Mouse (Mus musculus) forebrain, postnatal 0 days (tissue): ENCODE data around the gene Ntng1. TPM values are rescaled to one million over a fixed set of nuclear protein-coding genes. Genes with fewer than 3 reads are reported as not detected.
"Not testable (repeated sequence)": the region's sequence is repeated elsewhere in the genome, so short reads cannot be mapped to it uniquely, and the experiment has no call there.

Experiments
- ATAC-seq: fragments of 200-750 bp; cut with Nextera tagmentation; 2 replicates; pipeline ENCODE4 v1.8.0; 2017; ENCODE audit warnings: mild to moderate bottlenecking, moderate library complexity
- DNase-seq: peaks from one replicate; pipeline ENCODE4 v3.0.0-alpha.2; 2015
- H3K27ac ChIP-seq: fragments of 300-500 bp; sonication (generic); 2 replicates; pipeline ENCODE4 v1.5.1; 2014; ENCODE audit warnings: low read depth, mild to moderate bottlenecking, antibody characterized with exemption, low read length, moderate library complexity, mixed read lengths
- H3K27me3 ChIP-seq: fragments of 300-500 bp; sonication (generic); 2 replicates; pipeline ENCODE4 v1.6.1; 2014; ENCODE audit warnings: mild to moderate bottlenecking, low read length, mixed read lengths; ENCODE audit not compliant: insufficient read depth
- H3K36me3 ChIP-seq: fragments of 300-500 bp; sonication (generic); 2 replicates; pipeline ENCODE4 v1.6.1; 2014; ENCODE audit warnings: mild to moderate bottlenecking, moderate library complexity; ENCODE audit not compliant: insufficient read depth
- H3K4me1 ChIP-seq: fragments of 300-500 bp; sonication (generic); 2 replicates; pipeline ENCODE4 v1.6.1; 2014; ENCODE audit warnings: antibody characterized with exemption; ENCODE audit not compliant: insufficient read depth
- H3K4me2 ChIP-seq: fragments of 300-500 bp; sonication (generic); 2 replicates; pipeline ENCODE4 v1.6.1; 2014; ENCODE audit warnings: low read depth, mild to moderate bottlenecking, moderate library complexity
- H3K4me3 ChIP-seq: fragments of 300-500 bp; sonication (generic); 2 replicates; pipeline ENCODE4 v1.5.1; 2014; ENCODE audit warnings: low read depth, low read length, mixed read lengths
- H3K9ac ChIP-seq: fragments of 300-500 bp; sonication (generic); 2 replicates; pipeline ENCODE4 v1.6.1; 2014; ENCODE audit warnings: mild to moderate bottlenecking
- H3K9me3 ChIP-seq: fragments of 300-500 bp; sonication (generic); 2 replicates; pipeline ENCODE4 v1.6.1; 2016; ENCODE audit warnings: low read length
- CTCF ChIP-seq: sonication (generic); IDR thresholded peaks from 2 replicates; pipeline ENCODE4 v1.5.1; 2016; ENCODE audit warnings: antibody characterized with exemption, control low read depth, low read depth
- WGBS: fragments of 180-500 bp; shearing (Covaris S2); extraction: QIAGEN DNeasy Blood & Tissue Kit; methylation state at CpG from one replicate; pipeline ENCODE4 v1.1.7; 2014; 5-methylcytosine and 5-hydroxymethylcytosine counted together
- polyA plus RNA-seq: library from polyadenylated mRNA; unstranded; fragments of >200 nt; fragmentation: Nextera tagmentation; extraction: Ambion mirVana; gene quantifications from 2 replicates; pipeline ENCODE4 v1.2.1, GENCODE M21; 2015
- total RNA-seq: library from RNA; depleted of rRNA; stranded (reverse); fragments of >200 nt; gene quantifications from 2 replicates; pipeline ENCODE4 v1.2.3, GENCODE M21; 2014; rRNA removed

Gene Ntng1
- total and polyA plus RNA-seq, 2 experiments from 2014 or later = 32.9 to 34.5 TPM

DNA sequence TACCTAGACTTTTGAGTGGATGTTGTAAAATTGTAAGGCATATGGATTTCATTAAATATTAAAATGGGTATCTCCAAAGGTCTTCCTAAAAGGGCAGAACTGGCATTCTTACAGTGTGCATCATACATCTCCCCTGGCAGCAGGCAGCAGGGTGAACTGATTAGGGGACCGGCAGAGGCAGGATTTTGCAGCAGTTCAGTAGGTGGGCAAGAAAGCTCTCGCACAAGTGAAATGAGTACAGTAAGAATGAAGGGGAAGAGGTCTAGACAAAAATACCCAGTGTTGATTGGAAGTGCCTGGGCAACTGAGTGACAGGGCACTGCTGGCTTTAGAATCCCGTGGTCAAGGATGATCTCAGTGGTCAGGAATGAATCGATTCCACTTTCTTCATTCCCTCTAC is 378.7 kb downstream of the Ntng1 start:
- H3K27ac ChIP-seq = no peak overlapping the region
- H3K9ac ChIP-seq = no peak overlapping the region
- no peak for TF ChIP-seq CTCF
- H3K27me3 ChIP-seq = no peaks in the 10 kb centered on the region
- no peak for DNase-seq
- WGBS = 51% methylated on average over 4 of the region's 4 CpGs
- no peak for ATAC-seq
- no peak overlapping the region for H3K4me3 ChIP-seq
- H3K4me1 ChIP-seq = no peaks in the 10 kb centered on the region
- no peak overlapping the region for H3K4me2 ChIP-seq
- no peaks in the 10 kb centered on the region for H3K36me3 ChIP-seq
- no peaks in the 10 kb centered on the region for H3K9me3 ChIP-seq

DNA sequence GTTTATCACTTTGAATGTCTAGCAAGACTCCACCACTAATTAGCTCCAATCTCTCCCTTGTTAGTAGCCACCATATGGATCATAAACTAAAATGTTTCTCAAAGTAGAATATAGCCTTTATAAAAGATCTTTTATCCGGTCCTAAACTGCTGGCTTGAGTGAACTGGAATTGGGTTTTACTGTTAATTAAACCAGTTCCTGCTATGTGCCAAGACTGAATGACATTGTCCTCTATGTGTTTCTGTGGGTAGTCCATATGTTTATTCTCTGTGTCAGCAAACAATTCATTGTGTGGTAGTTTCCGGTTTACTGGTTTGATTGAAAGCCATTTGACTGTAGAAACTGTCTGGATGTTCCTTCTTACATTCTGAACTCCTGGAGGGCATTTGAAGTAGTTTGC is 387.4 kb downstream of the Ntng1 start:
- Histone ChIP-seq H3K4me2 (no peak overlapping the region), H3K4me1 (no peaks in the 10 kb centered on the region), H3K36me3 (no peaks in the 10 kb centered on the region), H3K4me3 (no peak overlapping the region), H3K27me3 (no peaks in the 10 kb centered on the region), H3K9me3 (no peaks in the 10 kb centered on the region), H3K27ac (no peak overlapping the region), H3K9ac (no peak overlapping the region)
- peak; percentile 56 for ATAC-seq
- no peak for TF ChIP-seq CTCF
- 26% methylated on average over 2 of the region's 2 CpGs for WGBS
- DNase-seq = no peak

DNA sequence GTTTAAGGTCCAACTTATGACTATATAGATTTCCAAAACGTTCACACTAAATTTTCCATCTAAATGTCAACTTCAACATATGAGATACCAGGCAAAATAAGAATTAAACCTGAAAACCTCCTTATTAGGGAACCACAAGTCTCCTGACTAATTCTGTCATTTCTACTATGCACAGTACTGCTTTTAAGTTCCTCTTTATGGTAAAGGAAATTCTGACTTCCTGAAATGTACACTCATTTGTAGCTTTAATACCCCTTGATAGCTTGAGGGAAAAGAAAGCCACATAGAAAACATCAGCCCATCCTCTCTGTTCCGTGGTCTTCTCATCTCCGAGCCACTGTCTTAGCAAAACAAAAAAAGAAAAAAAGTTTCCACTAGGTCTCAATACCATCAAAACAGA is 396.2 kb downstream of the Ntng1 start:
- not testable (repeated sequence) for H3K9me3 ChIP-seq, H3K4me1 ChIP-seq, H3K4me3 ChIP-seq, ATAC-seq, H3K27ac ChIP-seq, H3K36me3 ChIP-seq, H3K9ac ChIP-seq, H3K4me2 ChIP-seq, H3K27me3 ChIP-seq, DNase-seq
- 81% methylated on average over 3 of the region's 3 CpGs for WGBS

DNA sequence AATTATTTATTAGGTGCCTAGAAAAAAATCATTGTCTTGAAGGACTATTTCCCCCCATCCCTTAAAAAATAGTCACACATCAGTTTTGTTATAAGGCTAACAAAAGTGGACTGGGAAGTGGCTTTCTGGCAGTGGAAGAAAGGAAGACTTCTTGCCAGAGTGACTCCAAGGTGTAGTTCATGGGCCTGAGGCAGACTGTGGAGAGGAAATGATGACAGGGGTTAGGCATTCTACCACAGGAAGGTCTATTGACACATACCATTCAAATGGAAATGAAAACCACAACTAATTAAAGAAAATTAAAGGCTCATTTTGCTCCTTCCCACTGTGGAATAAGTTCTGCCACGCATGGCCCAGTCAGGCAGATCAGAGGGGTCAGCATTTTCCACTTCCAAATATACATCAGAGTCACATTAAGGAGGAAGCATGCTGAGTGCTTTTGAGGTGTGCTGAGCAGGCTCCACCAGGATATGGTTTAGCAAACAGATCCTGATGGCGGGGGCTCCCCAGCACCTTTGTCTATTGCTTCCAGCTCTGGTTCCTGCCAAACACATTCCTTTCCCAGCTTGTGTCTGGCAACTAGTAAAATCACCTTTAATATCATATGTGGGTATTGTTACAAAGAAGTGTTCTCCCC is 403.2 kb downstream of the Ntng1 start:
- WGBS = 25% methylated on average over 2 of the region's 2 CpGs
- H3K27ac ChIP-seq = no peak overlapping the region
- DNase-seq (no peak), ATAC-seq (no peak)
- no peak overlapping the region for H3K4me3 ChIP-seq
- H3K4me2 ChIP-seq = no peak overlapping the region
- no peaks in the 10 kb centered on the region for H3K27me3 ChIP-seq
- H3K9ac ChIP-seq = no peak overlapping the region
- H3K36me3 ChIP-seq = no peaks in the 10 kb centered on the region
- no peak for TF ChIP-seq CTCF
- no peaks in the 10 kb centered on the region for H3K4me1 ChIP-seq
- no peaks in the 10 kb centered on the region for H3K9me3 ChIP-seq

DNA sequence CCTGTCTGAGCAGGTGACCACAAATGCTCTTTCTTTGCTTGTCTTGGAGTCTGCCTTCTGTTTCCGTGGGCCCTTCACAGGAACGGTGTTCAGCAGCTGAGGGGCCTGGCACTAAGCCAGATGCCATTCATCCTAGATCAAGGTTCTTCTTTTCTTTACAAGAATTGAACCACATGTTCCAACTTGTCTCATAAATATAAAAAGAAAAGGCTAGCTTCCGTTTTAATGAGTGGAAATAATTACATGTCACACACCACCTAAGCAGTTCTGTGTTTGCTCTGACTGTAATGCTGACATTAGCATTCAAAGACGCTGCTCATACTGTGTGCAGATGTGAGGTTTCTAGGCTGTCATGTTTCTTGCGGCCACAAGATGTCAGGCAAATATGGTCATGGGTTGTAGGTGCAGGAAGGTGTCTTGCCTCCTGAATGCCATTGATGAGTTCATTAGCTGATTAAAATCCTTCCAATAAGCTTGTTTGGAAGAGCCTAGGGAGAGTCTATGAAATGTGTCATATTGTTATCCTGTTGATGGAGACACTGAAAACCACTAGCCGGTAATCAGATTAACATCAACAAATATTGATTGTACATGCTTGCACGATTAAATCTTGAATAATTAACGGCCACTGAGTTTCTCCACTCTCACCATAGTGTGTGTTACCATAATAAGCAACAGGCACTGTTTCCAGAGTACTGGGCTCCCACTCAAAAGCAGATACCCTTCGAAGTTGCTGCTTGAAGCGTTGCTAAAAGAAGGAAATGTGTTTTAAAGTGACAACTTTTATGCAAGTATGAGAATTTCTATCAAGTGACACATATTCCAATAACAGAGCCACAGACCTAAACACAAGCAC is 411.3 kb downstream of the Ntng1 start:
- H3K27me3 ChIP-seq = no peaks in the 10 kb centered on the region
- H3K4me1 ChIP-seq = peaks cover 8% of the 10 kb centered on the region
- peak; percentile 74 for DNase-seq
- no peak overlapping the region for H3K27ac ChIP-seq
- no peaks in the 10 kb centered on the region for H3K9me3 ChIP-seq
- no peak overlapping the region for H3K4me2 ChIP-seq
- ATAC-seq = peak; percentile 93
- no peak overlapping the region for H3K9ac ChIP-seq
- peak; percentile 85 for TF ChIP-seq CTCF
- H3K36me3 ChIP-seq = no peaks in the 10 kb centered on the region
- no peak overlapping the region for H3K4me3 ChIP-seq
- 18% methylated on average over 10 of the region's 10 CpGs for WGBS

DNA sequence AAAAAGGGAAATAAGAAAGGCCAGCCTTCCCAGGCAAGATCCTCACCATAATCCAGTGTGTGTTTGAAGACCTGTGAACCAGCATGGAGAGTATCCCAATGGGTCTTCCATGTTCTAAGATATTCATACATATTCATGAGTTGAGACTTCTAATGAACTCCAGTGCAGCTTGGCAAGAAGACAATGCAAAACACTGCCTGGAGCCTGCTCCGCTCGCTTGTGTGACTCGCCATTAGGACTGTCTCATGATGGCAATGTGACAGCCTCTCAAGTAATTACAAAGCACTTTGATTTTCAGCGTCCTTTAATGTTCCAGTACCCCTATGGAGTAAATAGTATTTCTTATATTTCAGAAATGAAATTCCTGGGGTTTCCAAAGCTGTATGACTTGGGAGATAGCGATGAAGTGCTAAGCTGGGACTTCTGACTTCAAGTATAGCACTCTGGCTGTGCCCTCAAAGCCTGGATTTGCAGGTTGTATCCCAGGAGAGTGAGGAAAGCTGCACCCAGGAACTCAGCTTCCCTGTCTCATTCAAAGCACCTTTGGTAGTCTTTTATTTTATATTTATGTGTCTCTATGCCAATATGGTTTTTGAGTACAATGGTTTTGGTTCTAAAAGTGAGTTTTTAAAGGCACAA is 412.1 kb downstream of the Ntng1 start:
- 20% methylated on average over 5 of the region's 5 CpGs for whole genome bisulfite sequencing
- H3K27me3 ChIP-seq = no peaks in the 10 kb centered on the region
- no peaks in the 10 kb centered on the region for H3K9me3 ChIP-seq
- H3K4me1 ChIP-seq = peaks cover 8% of the 10 kb centered on the region
- H3K36me3 ChIP-seq = no peaks in the 10 kb centered on the region
- no peak overlapping the region for H3K4me2 ChIP-seq
- no peak overlapping the region for H3K27ac ChIP-seq
- no peak for TF ChIP-seq CTCF
- H3K9ac ChIP-seq = no peak overlapping the region
- DNase-seq (peak; percentile 58), ATAC-seq (peak; percentile 77; the same call in 1 of the 2 replicates)
- H3K4me3 ChIP-seq = no peak overlapping the region

Other genes with a start within 250 kb of the Ntng1 start
- gene Prmt6, start 107.0 kb upstream of the Ntng1 start, total RNA-seq = 27.9 and 39.8 TPM in 2 replicates
- 22.6 and 23.4 TPM in 2 replicates for gene Prmt6, start 107.0 kb upstream of the Ntng1 start, polyA plus RNA-seq